Mouse (Mus musculus) stomach, postnatal 0 days (tissue): ENCODE results near the gene Prps1l3. TPM values are rescaled to one million over a fixed set of nuclear protein-coding genes. Genes with fewer than 3 reads are reported as not detected.

Experiments
- ATAC-seq: fragments of 200-750 bp; cut with Nextera tagmentation; 2 replicates; pipeline ENCODE4 v1.8.0; 2017; ENCODE audit not compliant: low FRiP score, low TSS enrichment
- DNase-seq: peaks from one replicate; pipeline ENCODE4 v3.0.0-alpha.2; 2016; ENCODE audit warnings: low spot score
- H3K27ac ChIP-seq: fragments of 300-500 bp; sonication (generic); replicated peaks from 2 replicates; pipeline ENCODE4 v1.5.1; 2014; ENCODE audit warnings: mild to moderate bottlenecking, control low read depth
- H3K27me3 ChIP-seq: fragments of 300-500 bp; sonication (generic); 2 replicates; pipeline ENCODE4 v1.6.1; 2014; ENCODE audit warnings: low read length; ENCODE audit not compliant: control insufficient read depth, insufficient read depth
- H3K36me3 ChIP-seq: fragments of 300-500 bp; sonication (generic); 2 replicates; pipeline ENCODE4 v1.6.1; 2014; ENCODE audit warnings: low read length, mixed read lengths; ENCODE audit not compliant: control insufficient read depth, insufficient read depth
- H3K4me1 ChIP-seq: fragments of 300-500 bp; sonication (generic); replicated peaks from 2 replicates; pipeline ENCODE4 v1.6.1; 2014; ENCODE audit warnings: antibody characterized with exemption; ENCODE audit not compliant: control insufficient read depth, insufficient read depth
- H3K4me2 ChIP-seq: fragments of 300-500 bp; sonication (generic); replicated peaks from 2 replicates; pipeline ENCODE4 v1.6.1; 2014; ENCODE audit warnings: low read depth, mild to moderate bottlenecking, control low read depth, moderate library complexity
- H3K4me3 ChIP-seq: fragments of 300-500 bp; sonication (generic); 2 replicates; pipeline ENCODE4 v1.5.1; 2014; ENCODE audit warnings: low read depth, low read length, control low read depth
- H3K9ac ChIP-seq: fragments of 300-500 bp; sonication (generic); 2 replicates; pipeline ENCODE4 v1.6.1; 2014; ENCODE audit warnings: mild to moderate bottlenecking, low read length, control low read depth, mixed read lengths
- H3K9me3 ChIP-seq: fragments of 300-500 bp; sonication (generic); 2 replicates; pipeline ENCODE4 v1.6.1; 2016; ENCODE audit warnings: low read length; ENCODE audit not compliant: control insufficient read depth
- CTCF ChIP-seq: IDR thresholded peaks from 2 replicates; pipeline ENCODE4 v1.5.1; 2016; ENCODE audit warnings: antibody characterized with exemption, low read depth, mild to moderate bottlenecking, moderate library complexity
- EP300 ChIP-seq: optimal IDR thresholded peaks from 2 replicates; pipeline ENCODE3; 2016; ENCODE audit warnings: antibody characterized with exemption
- WGBS: fragments of 180-500 bp; shearing (Covaris S2); extraction: QIAGEN DNeasy Blood & Tissue Kit; methylation state at CpG from one replicate; pipeline ENCODE4 v1.1.7; 2014; 5-methylcytosine and 5-hydroxymethylcytosine counted together
- polyA plus RNA-seq: library from polyadenylated mRNA; unstranded; fragments of >200 nt; fragmentation: Nextera tagmentation; extraction: Ambion mirVana; gene quantifications from 2 replicates; pipeline ENCODE4 v1.2.1, GENCODE M21; 2015

The Prps1l3 gene
- polyA plus RNA-seq, 1 experiment from 2014 or later: 24.0 TPM

- ATAC-seq: no peak
- Histone ChIP-seq H3K4me1 (no peaks in the 10 kb centered on the region; the same call in 1 of the 2 replicates), H3K27me3 (no peaks in the 10 kb centered on the region), H3K36me3 (no peaks in the 10 kb centered on the region), H3K9ac (peak overlapping the region; percentile 83; the same call in 1 of the 2 replicates), H3K4me2 (peak overlapping the region; percentile 79), H3K4me3 (peak overlapping the region; percentile 71), H3K27ac (no peak overlapping the region), H3K9me3 (no peaks in the 10 kb centered on the region)
- 55% methylated on average over 14 of the region's 14 CpGs for WGBS
- TF ChIP-seq CTCF: peak; percentile 55
- no peak for TF ChIP-seq EP300
- peak; percentile 44 for DNase-seq
These were observed 1.1 kb downstream of the Prps1l3 start for GRCm38 (mm10) chr12:57231085-57231875.

- no peak overlapping the region for H3K9ac ChIP-seq
- ATAC-seq (no peak), DNase-seq (no peak)
- no peaks in the 10 kb centered on the region for H3K27me3 ChIP-seq
- H3K4me1 ChIP-seq: no peaks in the 10 kb centered on the region; the same call in 1 of the 2 replicates
- no peak overlapping the region for H3K27ac ChIP-seq
- no peak for TF ChIP-seq CTCF
- no peak for TF ChIP-seq EP300
- no peaks in the 10 kb centered on the region for H3K36me3 ChIP-seq
- no peak overlapping the region for H3K4me2 ChIP-seq
- H3K9me3 ChIP-seq: no peaks in the 10 kb centered on the region
- no peak overlapping the region for H3K4me3 ChIP-seq
- 83% methylated on average over 5 of the region's 5 CpGs for WGBS
These were observed 3.2 kb downstream of the Prps1l3 start for GRCm38 (mm10) chr12:57233386-57233785.

GRCm38 (mm10) chr12:57243671-57244495, 13.7 kb downstream of the Prps1l3 start:
- H3K4me1 ChIP-seq: no peaks in the 10 kb centered on the region
- H3K4me3 ChIP-seq: no peak overlapping the region
- WGBS: 86% methylated on average over 5 of the region's 5 CpGs
- H3K4me2 ChIP-seq: no peak overlapping the region
- no peak overlapping the region for H3K27ac ChIP-seq
- no peaks in the 10 kb centered on the region for H3K9me3 ChIP-seq
- H3K9ac ChIP-seq: no peak overlapping the region
- H3K36me3 ChIP-seq: peaks cover 3% of the 10 kb centered on the region; the same call in 1 of the 2 replicates
- no peak for DNase-seq
- TF ChIP-seq EP300 (no peak), CTCF (no peak)
- ATAC-seq: no peak
- H3K27me3 ChIP-seq: no peaks in the 10 kb centered on the region

DNA sequence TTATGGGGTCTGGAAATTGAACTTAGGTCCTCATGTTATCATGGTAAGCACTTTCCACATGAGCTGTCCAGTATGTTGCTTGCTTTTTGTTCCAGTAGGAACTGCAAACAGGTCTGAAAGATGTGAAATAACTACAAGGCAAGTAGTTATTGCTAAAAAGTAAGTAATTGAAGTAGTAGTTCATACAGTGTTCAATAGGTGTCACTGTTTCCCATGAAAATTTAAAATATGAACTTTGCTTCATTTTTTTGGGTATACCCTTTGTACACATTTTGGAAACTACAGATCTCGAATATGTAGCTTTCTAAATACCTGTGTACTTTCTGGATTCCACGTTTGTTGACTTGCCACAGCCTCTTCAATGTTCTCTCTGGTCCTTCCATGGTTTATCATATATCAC, 28.4 kb downstream of the Prps1l3 start:
- TF ChIP-seq EP300: no peak
- TF ChIP-seq CTCF: peak; percentile 57
- no peaks in the 10 kb centered on the region for H3K9me3 ChIP-seq
- H3K4me3 ChIP-seq: no peak overlapping the region
- 39% methylated on average over 2 of the region's 2 CpGs for WGBS
- DNase-seq (no peak), ATAC-seq (no peak)
- no peak overlapping the region for H3K9ac ChIP-seq
- H3K27me3 ChIP-seq: no peaks in the 10 kb centered on the region
- H3K27ac ChIP-seq: no peak overlapping the region
- no peaks in the 10 kb centered on the region for H3K36me3 ChIP-seq
- no peak overlapping the region for H3K4me2 ChIP-seq
- H3K4me1 ChIP-seq: no peaks in the 10 kb centered on the region

DNA sequence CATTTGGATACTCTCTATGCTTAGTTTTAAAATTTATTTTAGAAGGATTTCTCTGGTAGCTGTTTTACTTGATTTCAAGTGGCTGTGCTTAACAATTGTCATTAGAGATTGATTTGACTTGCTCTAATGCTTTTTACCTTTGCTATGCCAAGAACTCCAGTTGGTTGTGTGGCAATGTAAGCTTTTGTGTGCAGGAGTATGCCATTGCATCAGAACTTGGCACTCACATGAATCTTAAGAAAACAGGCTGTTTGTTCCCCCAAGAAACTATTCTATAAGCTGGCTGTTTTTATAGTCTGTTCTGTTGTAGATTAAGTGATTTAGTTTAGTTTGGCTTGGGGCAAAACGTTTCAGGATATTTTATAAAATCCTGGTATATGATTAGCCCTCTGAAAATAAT, 45.2 kb downstream of the Prps1l3 start:
- Histone ChIP-seq H3K9me3 (no peaks in the 10 kb centered on the region), H3K4me1 (no peaks in the 10 kb centered on the region), H3K9ac (no peak overlapping the region), H3K4me3 (no peak overlapping the region), H3K4me2 (no peak overlapping the region), H3K27ac (no peak overlapping the region), H3K27me3 (no peaks in the 10 kb centered on the region), H3K36me3 (no peaks in the 10 kb centered on the region)
- no peak for TF ChIP-seq CTCF
- no peak for TF ChIP-seq EP300
- no peak for DNase-seq
- 39% methylated on average over 1 of the region's 1 CpGs for WGBS
- no peak for ATAC-seq
